Mouse (Mus musculus): ENCODE results near the gene Col11a1. TPM values are rescaled to one million over a fixed set of nuclear protein-coding genes. Genes with fewer than 3 reads are reported as not detected.

Col11a1 gene
- 8.8 and 12.5 TPM in 2 replicates for polyA plus RNA-seq (2015; fragmentation: Nextera tagmentation; extraction: Ambion mirVana)

DNA sequence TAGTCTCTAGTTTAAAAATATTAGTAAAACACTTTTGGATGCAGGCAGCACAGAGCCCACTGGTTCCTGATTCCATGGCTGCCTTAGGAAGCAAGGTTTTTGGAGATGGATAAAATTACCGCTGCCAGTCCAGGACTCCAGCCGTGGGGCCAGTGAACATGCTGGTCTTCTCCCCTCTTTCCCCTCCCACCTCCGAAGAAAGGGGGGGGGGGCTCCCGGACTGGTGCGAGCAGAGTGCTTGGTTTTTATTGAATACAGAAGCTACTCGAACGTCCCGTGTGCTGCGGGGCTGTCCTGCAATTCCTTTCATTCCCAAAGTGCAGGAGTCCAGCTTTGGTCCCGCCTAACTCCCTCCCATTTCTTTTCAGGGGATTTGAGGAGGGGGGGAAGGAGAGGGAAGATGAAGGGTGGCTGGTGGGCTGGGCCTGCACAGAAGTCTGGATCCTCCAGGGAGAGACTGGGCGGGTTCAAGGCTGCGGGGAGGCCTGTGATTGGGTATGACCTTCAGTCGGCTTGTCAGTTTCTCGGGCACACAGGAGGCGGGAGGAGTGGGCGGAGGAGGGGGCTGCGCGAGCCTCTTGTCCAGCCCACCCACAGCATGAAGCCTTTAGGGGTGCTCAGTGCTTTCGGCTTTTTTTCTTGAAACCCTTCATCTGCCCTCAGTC is at the start of gene Col11a1:
Gene Col11a1 (plus strand): TSS at position 570 of the 665 bp plus-strand sequence.
- no peaks in the 10 kb centered on the region for H3K27me3 ChIP-seq (replicated peaks)
- no peaks in the 10 kb centered on the region for H3K36me3 ChIP-seq (replicated peaks)
- ATAC-seq (replicated peaks), result peak; percentile 98
- peaks cover 10% of the 10 kb centered on the region; the same call in 1 of the 2 replicates for H3K4me1 ChIP-seq
- peak within 1 kb of the TSS; percentile 79 for H3K4me3 ChIP-seq
- H3K27ac ChIP-seq, result 0 out of 2 replicates have a peak within 1 kb of the TSS, but pooled peaks have one; percentile 18
- H3K9ac ChIP-seq, result peak within 1 kb of the TSS; percentile 63
- no peaks in the 10 kb centered on the region for H3K9me3 ChIP-seq
- H3K4me2 ChIP-seq, result peak within 1 kb of the TSS; percentile 97
- under 1% methylated on average over 19 of the region's 19 CpGs for WGBS

DNA sequence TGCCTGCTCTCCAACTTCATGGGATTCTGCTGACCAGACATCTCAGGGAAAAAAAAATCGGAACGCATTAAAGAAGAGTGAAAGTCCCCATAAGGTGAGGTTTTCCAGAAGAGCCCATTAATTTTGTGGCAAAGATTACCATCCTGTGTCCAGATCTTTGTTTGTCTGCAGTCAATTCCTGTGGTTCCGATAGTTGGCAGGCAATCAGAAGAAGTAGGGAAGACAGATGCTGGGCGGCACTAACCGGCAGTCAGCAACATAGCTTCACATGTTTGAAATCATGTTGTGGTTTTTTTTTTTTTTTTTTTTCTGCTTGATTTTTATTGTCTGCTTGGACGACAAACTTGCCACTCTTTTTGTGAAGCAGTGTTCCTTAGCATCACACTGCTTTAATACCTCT is 39.4 kb upstream of the Col11a1 start:
- no peak overlapping the region for H3K9ac ChIP-seq
- no peaks in the 10 kb centered on the region for H3K36me3 ChIP-seq (replicated peaks)
- no peak overlapping the region for H3K4me2 ChIP-seq
- no peak overlapping the region for H3K27ac ChIP-seq
- no peaks in the 10 kb centered on the region for H3K27me3 ChIP-seq (replicated peaks)
- no peaks in the 10 kb centered on the region for H3K4me1 ChIP-seq
- 80% methylated on average over 6 of the region's 6 CpGs for WGBS
- no peak for ATAC-seq (replicated peaks)
- H3K9me3 ChIP-seq, result no peaks in the 10 kb centered on the region
- no peak overlapping the region for H3K4me3 ChIP-seq

DNA sequence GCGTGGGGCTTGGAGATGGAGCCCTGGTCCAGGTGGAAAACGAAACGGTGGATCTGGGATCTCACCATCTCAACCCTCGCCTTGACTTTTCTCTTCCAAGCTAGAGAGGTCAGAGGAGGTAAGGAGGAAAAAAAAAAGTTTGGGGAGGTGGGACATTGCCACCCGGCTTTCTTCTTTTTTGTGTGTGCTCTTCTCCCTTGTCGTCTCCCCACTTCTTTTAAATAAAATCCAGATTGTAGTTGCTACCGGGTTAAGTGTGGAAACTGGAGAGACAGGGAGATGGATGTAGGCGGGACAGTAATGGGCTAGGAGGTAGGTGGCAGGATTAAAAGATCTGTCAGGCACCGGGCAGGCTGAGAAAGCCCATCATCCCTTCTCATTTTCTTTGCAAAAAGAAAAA is 546 bp downstream of the Col11a1 start:
- Histone ChIP-seq H3K36me3 (replicated peaks) (no peaks in the 10 kb centered on the region), H3K9me3 (no peaks in the 10 kb centered on the region), H3K4me1 (peaks cover 10% of the 10 kb centered on the region; the same call in 1 of the 2 replicates), H3K4me2 (peak overlapping the region; percentile 97), H3K4me3 (peak overlapping the region; percentile 79), H3K27me3 (replicated peaks) (no peaks in the 10 kb centered on the region), H3K9ac (peak overlapping the region; percentile 63), H3K27ac (0 out of 2 replicates have a peak overlapping the region, but pooled peaks have one; percentile 18)
- WGBS, result under 1% methylated on average over 9 of the region's 9 CpGs
- ATAC-seq (replicated peaks), result no peak

DNA sequence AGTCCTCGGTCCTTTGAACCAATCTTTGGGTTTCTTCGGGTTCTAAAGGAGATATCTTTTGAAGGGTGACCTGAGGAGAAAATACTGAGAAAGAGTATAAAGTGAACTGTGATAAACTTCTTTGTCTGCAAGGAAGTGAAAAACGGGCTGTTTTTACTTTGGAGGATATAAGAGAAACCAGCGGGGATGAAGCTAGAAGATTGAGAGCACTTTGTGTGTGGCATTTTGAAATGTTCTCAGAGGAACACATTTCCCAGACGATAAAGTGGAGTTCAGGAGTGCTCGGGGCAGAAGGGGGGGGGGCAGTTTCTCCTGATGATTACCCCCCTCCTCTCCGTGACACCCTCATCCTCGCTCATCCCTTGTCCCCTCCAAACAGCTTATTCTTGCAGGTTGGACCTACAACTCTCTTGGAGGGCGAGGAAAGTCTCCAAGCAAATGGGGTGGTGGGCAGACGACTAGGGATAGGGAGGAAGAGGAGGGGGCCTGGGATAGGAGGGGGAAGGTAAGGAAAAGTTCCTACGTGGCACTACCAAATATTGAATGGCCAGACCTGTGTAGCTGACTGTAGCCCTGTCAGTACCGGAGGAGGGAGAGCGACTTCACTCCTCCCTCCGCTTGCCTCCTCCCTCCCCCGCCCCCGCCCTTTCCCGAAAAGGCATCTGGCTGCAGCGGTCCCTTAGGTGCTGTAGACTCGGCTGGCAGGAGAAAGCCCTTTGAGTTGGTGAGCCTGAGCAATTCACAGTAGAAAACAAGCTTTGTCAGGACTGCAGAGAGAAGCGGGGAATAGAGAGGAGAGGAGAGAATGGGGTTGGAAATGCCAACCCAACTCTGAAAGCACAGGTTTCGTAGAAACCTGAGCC is 1.2 kb downstream of the Col11a1 start:
- ATAC-seq (replicated peaks), result peak; percentile 50
- H3K36me3 ChIP-seq (replicated peaks), result no peaks in the 10 kb centered on the region
- H3K4me2 ChIP-seq, result peak overlapping the region; percentile 97
- H3K27me3 ChIP-seq (replicated peaks), result no peaks in the 10 kb centered on the region
- 1% methylated on average over 21 of the region's 21 CpGs for WGBS
- no peaks in the 10 kb centered on the region for H3K9me3 ChIP-seq
- peak overlapping the region; percentile 79 for H3K4me3 ChIP-seq
- peak overlapping the region; percentile 1; the same call in 1 of the 2 replicates for H3K27ac ChIP-seq
- peaks cover 10% of the 10 kb centered on the region; the same call in 1 of the 2 replicates for H3K4me1 ChIP-seq
- peak overlapping the region; percentile 63 for H3K9ac ChIP-seq

DNA sequence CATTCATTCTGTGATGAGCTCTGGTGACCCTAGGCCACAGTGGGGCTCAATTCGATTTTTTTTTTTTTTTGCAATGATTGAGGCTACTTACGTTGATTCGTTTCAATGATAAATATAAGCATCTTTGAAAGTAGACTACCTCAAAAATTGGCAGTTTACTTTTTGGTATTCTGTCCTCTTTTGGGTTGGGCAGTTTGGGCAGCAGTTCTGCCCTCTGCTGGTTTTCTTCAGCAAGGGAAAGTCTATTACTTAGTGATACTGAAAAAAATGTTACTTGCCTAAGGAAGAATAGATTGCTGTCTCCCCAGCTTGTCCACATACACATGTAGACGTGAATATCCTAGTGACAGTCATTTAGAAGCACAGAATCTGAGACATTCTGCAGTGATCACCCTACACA is 2.0 kb downstream of the Col11a1 start:
- no peaks in the 10 kb centered on the region for H3K36me3 ChIP-seq (replicated peaks)
- no peaks in the 10 kb centered on the region for H3K27me3 ChIP-seq (replicated peaks)
- peak overlapping the region; percentile 63 for H3K9ac ChIP-seq
- 4% methylated on average over 4 of the region's 4 CpGs for WGBS
- peak overlapping the region; percentile 97 for H3K4me2 ChIP-seq
- H3K27ac ChIP-seq, result peak overlapping the region; percentile 1; the same call in 1 of the 2 replicates
- peak; percentile 35; the same call in 1 of the 2 replicates for ATAC-seq (replicated peaks)
- H3K4me1 ChIP-seq, result peaks cover 10% of the 10 kb centered on the region; the same call in 1 of the 2 replicates
- H3K9me3 ChIP-seq, result no peaks in the 10 kb centered on the region
- H3K4me3 ChIP-seq, result peak overlapping the region; percentile 79

DNA sequence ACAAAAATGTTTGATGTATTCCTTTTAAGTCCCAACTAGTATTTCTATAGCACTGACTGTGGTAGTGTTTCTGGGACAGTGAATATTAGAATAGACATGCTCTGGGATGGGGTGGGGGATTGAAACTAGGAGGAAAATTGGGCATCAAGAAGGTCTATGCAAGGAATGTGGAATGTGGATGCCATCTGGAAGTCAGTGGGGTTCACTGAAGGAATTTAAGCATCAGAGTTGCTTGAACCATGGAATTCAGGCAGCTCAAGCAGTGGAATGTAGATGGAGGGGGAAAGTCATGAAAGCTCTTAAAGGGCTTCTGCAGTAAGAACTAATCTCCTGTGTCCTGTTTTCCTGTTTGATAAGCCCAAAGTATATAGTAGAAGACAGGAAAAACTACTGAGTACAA is 22.1 kb downstream of the Col11a1 start:
- ATAC-seq (replicated peaks), result no peak
- no peaks in the 10 kb centered on the region for H3K4me1 ChIP-seq
- H3K4me2 ChIP-seq, result no peak overlapping the region
- H3K9ac ChIP-seq, result no peak overlapping the region
- no peaks in the 10 kb centered on the region for H3K27me3 ChIP-seq (replicated peaks)
- H3K27ac ChIP-seq, result no peak overlapping the region
- H3K4me3 ChIP-seq, result no peak overlapping the region
- no peaks in the 10 kb centered on the region for H3K36me3 ChIP-seq (replicated peaks)
- no peaks in the 10 kb centered on the region for H3K9me3 ChIP-seq

DNA sequence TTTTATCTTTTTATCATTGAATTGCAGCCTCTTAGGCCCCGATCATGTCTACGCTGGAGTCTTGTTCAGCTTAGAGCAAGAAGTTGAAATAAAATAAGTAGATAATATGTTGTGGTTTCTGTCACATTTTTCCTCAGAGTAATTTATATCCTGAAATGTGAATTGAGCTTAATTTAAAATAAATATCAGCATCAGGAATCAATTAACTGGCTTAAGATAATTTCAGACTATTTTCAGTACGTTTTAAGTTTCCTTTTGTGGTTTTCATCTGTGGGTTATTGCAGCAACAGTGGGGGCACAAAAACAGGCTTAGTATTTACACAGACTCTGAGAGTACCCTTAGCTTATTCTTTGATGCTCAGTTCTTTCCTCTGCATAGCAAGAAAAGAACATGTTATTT is 23.2 kb downstream of the Col11a1 start:
- WGBS, result 83% methylated on average over 3 of the region's 3 CpGs
- Histone ChIP-seq H3K36me3 (replicated peaks) (no peaks in the 10 kb centered on the region), H3K9ac (no peak overlapping the region), H3K4me1 (no peaks in the 10 kb centered on the region), H3K4me3 (no peak overlapping the region), H3K9me3 (no peaks in the 10 kb centered on the region), H3K27ac (no peak overlapping the region), H3K27me3 (replicated peaks) (no peaks in the 10 kb centered on the region), H3K4me2 (no peak overlapping the region)
- ATAC-seq (replicated peaks), result no peak

DNA sequence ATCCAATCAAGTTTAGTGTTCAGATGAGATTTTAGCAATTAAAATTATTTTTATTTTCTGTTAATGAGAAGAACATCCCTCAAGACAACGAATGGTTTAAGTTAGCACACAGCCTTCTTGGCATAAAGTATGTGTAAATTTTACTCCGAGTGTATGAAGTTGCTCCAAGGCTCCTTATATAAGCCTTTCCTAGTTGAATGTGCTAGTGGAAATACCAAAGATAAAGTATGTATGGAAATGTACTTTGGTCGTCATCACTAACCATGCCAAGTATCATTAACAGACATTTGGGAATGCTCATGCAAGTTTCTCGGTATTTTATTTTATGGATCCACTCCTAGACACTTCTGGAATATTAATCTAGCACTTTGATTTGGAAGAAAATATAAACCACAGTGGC is 34.8 kb downstream of the Col11a1 start:
- H3K4me1 ChIP-seq, result no peaks in the 10 kb centered on the region
- 92% methylated on average over 4 of the region's 4 CpGs for WGBS
- no peak overlapping the region for H3K4me3 ChIP-seq
- H3K27ac ChIP-seq, result no peak overlapping the region
- no peaks in the 10 kb centered on the region for H3K27me3 ChIP-seq (replicated peaks)
- H3K4me2 ChIP-seq, result no peak overlapping the region
- no peak overlapping the region for H3K9ac ChIP-seq
- no peak for ATAC-seq (replicated peaks)
- no peaks in the 10 kb centered on the region for H3K9me3 ChIP-seq
- no peaks in the 10 kb centered on the region for H3K36me3 ChIP-seq (replicated peaks)

DNA sequence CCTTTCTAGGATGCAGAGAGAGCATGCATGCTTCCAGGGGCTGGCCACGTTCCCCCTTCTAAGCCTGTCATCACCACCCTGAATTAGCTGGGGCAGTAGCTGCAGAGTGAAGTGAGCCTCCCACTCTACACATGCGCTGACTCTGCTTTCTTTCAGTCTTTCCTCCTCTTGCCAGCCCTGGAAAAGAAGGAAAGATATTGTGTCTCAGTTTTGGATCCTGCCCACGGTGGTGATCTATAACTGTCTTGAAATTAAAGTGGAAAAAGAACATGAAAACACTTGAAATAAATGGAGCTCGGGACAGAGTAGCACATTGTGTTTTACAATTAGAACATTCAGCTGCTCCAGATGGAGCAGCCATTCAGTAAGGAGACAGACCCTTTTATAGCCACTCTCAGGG is 35.2 kb downstream of the Col11a1 start:
- Histone ChIP-seq H3K9me3 (no peaks in the 10 kb centered on the region), H3K4me2 (no peak overlapping the region), H3K4me1 (no peaks in the 10 kb centered on the region), H3K27me3 (replicated peaks) (no peaks in the 10 kb centered on the region), H3K27ac (no peak overlapping the region), H3K9ac (no peak overlapping the region), H3K4me3 (no peak overlapping the region), H3K36me3 (replicated peaks) (no peaks in the 10 kb centered on the region)
- ATAC-seq (replicated peaks), result no peak
- 53% methylated on average over 4 of the region's 4 CpGs for WGBS

DNA sequence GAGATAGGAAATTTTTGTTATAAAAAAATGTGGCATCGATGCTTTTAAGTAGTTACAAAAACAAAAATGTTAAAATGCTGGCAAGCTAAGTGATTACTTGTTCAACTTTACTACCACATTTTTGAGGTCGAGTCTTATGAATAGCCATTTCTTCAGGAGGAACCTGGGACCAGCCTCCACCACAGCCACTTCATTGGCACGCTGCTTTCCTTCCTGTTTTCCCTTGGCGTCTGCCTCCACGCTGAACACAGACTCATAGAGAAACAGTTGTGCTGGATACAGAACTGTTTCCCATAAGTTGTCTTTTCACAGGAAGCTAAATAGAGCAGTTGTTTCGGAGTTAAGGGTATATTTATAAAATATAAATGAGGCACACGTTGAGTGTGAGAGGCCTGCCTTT is 69.0 kb downstream of the Col11a1 start:
- H3K4me1 ChIP-seq, result no peaks in the 10 kb centered on the region
- H3K36me3 ChIP-seq (replicated peaks), result no peaks in the 10 kb centered on the region

DNA sequence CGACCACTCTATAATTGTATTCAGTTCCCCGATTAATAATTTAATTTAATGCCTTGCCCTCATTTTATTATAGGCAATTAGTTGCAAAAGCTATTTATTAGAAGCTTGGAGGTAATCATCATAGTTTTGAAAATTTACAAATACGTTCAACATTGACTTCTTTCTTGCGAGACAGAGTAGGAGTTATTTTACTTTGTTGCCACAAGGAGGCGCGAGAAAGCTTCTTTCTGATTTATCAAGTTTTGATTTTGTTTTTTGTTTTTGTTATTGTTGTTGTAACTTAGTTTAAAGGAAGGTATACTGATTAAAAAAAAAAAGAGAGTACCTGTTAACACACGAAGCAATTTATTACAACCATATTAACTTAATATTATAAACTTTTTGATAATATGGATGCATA is 76.8 kb downstream of the Col11a1 start:
- WGBS, result 30% methylated on average over 7 of the region's 7 CpGs
- ATAC-seq (replicated peaks), result no peak

More for the DNA sequence above, 69.0 kb downstream of the Col11a1 start:
- WGBS, result 77% methylated on average over 7 of the region's 7 CpGs
- Histone ChIP-seq H3K9me3 (no peaks in the 10 kb centered on the region), H3K9ac (no peak overlapping the region), H3K27ac (no peak overlapping the region), H3K4me3 (no peak overlapping the region), H3K27me3 (replicated peaks) (no peaks in the 10 kb centered on the region), H3K4me2 (no peak overlapping the region)
- no peak for ATAC-seq (replicated peaks)

DNA sequence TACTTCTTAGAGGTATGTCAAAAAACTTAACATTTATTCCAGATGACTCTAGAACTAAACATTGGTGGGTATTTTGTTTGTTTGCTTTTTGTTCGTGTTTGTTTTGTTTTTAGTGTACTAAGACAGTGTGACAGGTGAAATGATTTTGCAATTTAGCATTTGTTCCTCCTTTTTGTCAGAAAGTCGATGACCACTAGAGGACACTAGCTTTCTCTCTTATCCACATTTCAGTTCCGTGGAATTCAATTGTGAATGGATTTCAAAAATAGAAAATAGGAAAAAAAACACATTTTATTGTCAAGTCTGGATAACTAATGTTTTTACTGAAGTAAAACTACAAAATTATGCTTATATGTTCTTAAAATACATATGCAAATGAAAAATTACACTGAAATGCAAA is 116.8 kb downstream of the Col11a1 start:
- Histone ChIP-seq H3K9ac (no peak overlapping the region), H3K27ac (no peak overlapping the region), H3K4me2 (no peak overlapping the region), H3K4me1 (no peaks in the 10 kb centered on the region), H3K9me3 (no peaks in the 10 kb centered on the region), H3K27me3 (replicated peaks) (no peaks in the 10 kb centered on the region), H3K4me3 (no peak overlapping the region), H3K36me3 (replicated peaks) (no peaks in the 10 kb centered on the region)
- no peak; the same call in 1 of the 2 replicates for ATAC-seq (replicated peaks)
- WGBS, result 23% methylated on average over 3 of the region's 3 CpGs

More for the DNA sequence above, 76.8 kb downstream of the Col11a1 start:
- no peak overlapping the region for H3K4me2 ChIP-seq
- no peak overlapping the region for H3K4me3 ChIP-seq
- no peak overlapping the region for H3K27ac ChIP-seq
- no peak overlapping the region for H3K9ac ChIP-seq
- H3K27me3 ChIP-seq (replicated peaks), result no peaks in the 10 kb centered on the region
- H3K9me3 ChIP-seq, result no peaks in the 10 kb centered on the region
- H3K4me1 ChIP-seq, result no peaks in the 10 kb centered on the region
- H3K36me3 ChIP-seq (replicated peaks), result no peaks in the 10 kb centered on the region
